Mouse (Mus musculus) midbrain, embryonic 15.5 days (tissue): ENCODE data around the gene Tubg2. TPM values are rescaled to one million over a fixed set of nuclear protein-coding genes. Genes with fewer than 3 reads are reported as not detected.

Experiments used
- ATAC-seq: fragments of 200-750 bp; cut with Nextera tagmentation; replicated peaks from 2 replicates; pipeline ENCODE4 v1.8.0; 2017; ENCODE audit warnings: moderate TSS enrichment
- H3K27ac ChIP-seq: fragments of 300-500 bp; sonication (generic); 2 replicates; pipeline ENCODE4 v1.5.1; 2015; ENCODE audit warnings: mild to moderate bottlenecking, inconsistent platforms
- H3K27me3 ChIP-seq: fragments of 300-500 bp; sonication (generic); replicated peaks from 2 replicates; pipeline ENCODE4 v1.6.1; 2015; ENCODE audit warnings: inconsistent platforms
- H3K36me3 ChIP-seq: fragments of 300-500 bp; sonication (generic); replicated peaks from 2 replicates; pipeline ENCODE4 v1.6.1; 2015; ENCODE audit warnings: inconsistent platforms
- H3K4me1 ChIP-seq: fragments of 300-500 bp; sonication (generic); 2 replicates; pipeline ENCODE4 v1.6.1; 2015; ENCODE audit warnings: inconsistent platforms
- H3K4me2 ChIP-seq: fragments of 300-500 bp; sonication (generic); 2 replicates; pipeline ENCODE4 v1.6.1; 2015; ENCODE audit warnings: inconsistent platforms, mild to moderate bottlenecking, moderate library complexity
- H3K4me3 ChIP-seq: fragments of 300-500 bp; sonication (generic); 2 replicates; pipeline ENCODE4 v1.5.1; 2015; ENCODE audit warnings: mild to moderate bottlenecking, inconsistent platforms
- H3K9ac ChIP-seq: fragments of 300-500 bp; sonication (generic); 2 replicates; pipeline ENCODE4 v1.6.1; 2015; ENCODE audit warnings: mild to moderate bottlenecking, inconsistent platforms
- H3K9me3 ChIP-seq: fragments of 300-500 bp; sonication (generic); 2 replicates; pipeline ENCODE4 v1.6.1; 2016; ENCODE audit warnings: inconsistent platforms
- WGBS: fragments of 180-500 bp; shearing (Covaris S2); methylation state at CpG from one replicate; pipeline ENCODE4 v1.1.7; 2015; ENCODE audit warnings: mixed read lengths; 5-methylcytosine and 5-hydroxymethylcytosine counted together
- microRNA-seq: library from miRNA; unstranded; fragments of <30 nt; microRNA quantifications from one replicate; pipeline ENCODE4, GENCODE M21; 2016
- polyA plus RNA-seq: library from polyadenylated mRNA; unstranded; fragments of >200 nt; fragmentation: Nextera tagmentation; extraction: Ambion mirVana; gene quantifications from 2 replicates; pipeline ENCODE4 v1.2.1, GENCODE M21; 2015

The Tubg2 gene
- polyA plus RNA-seq, 1 experiment from 2014 or later = 62.7 TPM

DNA sequence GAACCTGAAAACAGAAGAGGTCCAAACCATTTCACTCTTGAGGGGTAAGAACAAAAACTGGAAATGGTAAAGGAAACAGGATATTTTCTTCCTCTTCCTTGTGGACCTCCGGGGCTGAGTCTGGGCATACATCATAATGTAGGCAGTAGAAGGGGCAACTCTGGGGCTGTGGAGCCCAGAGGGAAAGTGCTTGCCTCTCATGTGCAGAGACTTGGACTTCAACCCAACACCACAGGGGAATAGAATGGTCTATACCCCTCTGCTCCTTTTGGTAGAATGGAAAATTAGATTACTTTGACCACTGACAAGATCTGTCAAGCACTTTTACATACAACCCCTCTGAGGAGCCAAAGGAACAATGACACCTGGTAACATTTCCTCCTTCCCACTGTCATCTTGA, 39.4 kb downstream of the Tubg2 start:
- no peaks in the 10 kb centered on the region for H3K9me3 ChIP-seq
- no peak overlapping the region for H3K4me2 ChIP-seq
- no peaks in the 10 kb centered on the region for H3K27me3 ChIP-seq
- peaks cover 29% of the 10 kb centered on the region for H3K36me3 ChIP-seq
- H3K9ac ChIP-seq = no peak overlapping the region
- WGBS = 93% methylated on average over 1 of the region's 1 CpGs
- no peak for ATAC-seq
- peaks cover 7% of the 10 kb centered on the region for H3K4me1 ChIP-seq
- H3K27ac ChIP-seq = no peak overlapping the region
- no peak overlapping the region for H3K4me3 ChIP-seq

- no peak overlapping the region for H3K9ac ChIP-seq
- H3K4me3 ChIP-seq = no peak overlapping the region
- H3K4me2 ChIP-seq = no peak overlapping the region
- ATAC-seq = no peak
- H3K4me1 ChIP-seq = peaks cover 3% of the 10 kb centered on the region
- H3K27me3 ChIP-seq = no peaks in the 10 kb centered on the region
- 93% methylated on average over 8 of the region's 8 CpGs for WGBS
- H3K36me3 ChIP-seq = peaks cover 31% of the 10 kb centered on the region
- no peaks in the 10 kb centered on the region for H3K9me3 ChIP-seq
- no peak overlapping the region for H3K27ac ChIP-seq
These were observed 39.9 kb downstream of the Tubg2 start for GRCm38 (mm10) chr11:101195571-101195970.

- 92% methylated on average over 8 of the region's 8 CpGs for WGBS
- peaks cover 31% of the 10 kb centered on the region for H3K36me3 ChIP-seq
- H3K4me1 ChIP-seq = no peaks in the 10 kb centered on the region
- no peak overlapping the region for H3K27ac ChIP-seq
- ATAC-seq = no peak
- H3K9me3 ChIP-seq = no peaks in the 10 kb centered on the region
- no peak overlapping the region for H3K9ac ChIP-seq
- H3K4me2 ChIP-seq = no peak overlapping the region
- H3K4me3 ChIP-seq = no peak overlapping the region
- H3K27me3 ChIP-seq = no peaks in the 10 kb centered on the region
These were observed 40.5 kb downstream of the Tubg2 start for GRCm38 (mm10) chr11:101196175-101196574.

DNA sequence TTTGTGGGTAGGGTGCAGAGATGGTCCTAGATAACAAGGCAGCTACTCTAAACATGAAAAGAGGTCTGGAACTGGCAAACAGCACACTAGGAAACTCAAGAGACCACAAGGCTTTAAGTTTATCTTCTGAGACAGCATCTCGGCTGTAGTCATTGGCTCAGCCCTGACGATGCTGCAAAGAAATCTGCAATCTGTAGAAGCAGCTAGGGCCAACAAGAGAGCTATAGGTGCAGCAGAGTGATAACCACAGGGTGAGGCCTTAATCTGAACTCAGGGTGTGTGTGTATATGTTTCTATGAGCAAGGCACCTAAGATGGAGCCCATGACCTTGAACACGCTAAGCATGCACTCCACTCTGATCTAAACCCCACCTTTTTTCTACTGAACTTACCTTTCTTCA, 43.8 kb downstream of the Tubg2 start:
- H3K27me3 ChIP-seq = no peaks in the 10 kb centered on the region
- WGBS = 92% methylated on average over 3 of the region's 3 CpGs
- ATAC-seq = no peak
- H3K9me3 ChIP-seq = no peaks in the 10 kb centered on the region
- H3K4me3 ChIP-seq = no peak overlapping the region
- H3K4me1 ChIP-seq = no peaks in the 10 kb centered on the region
- no peak overlapping the region for H3K4me2 ChIP-seq
- no peak overlapping the region for H3K27ac ChIP-seq
- H3K9ac ChIP-seq = no peak overlapping the region
- peaks cover 39% of the 10 kb centered on the region for H3K36me3 ChIP-seq

GRCm38 (mm10) chr11:101200986-101201385, 45.3 kb downstream of the Tubg2 start:
- Histone ChIP-seq H3K4me3 (no peak overlapping the region), H3K36me3 (peaks cover 38% of the 10 kb centered on the region), H3K27ac (no peak overlapping the region), H3K4me1 (no peaks in the 10 kb centered on the region), H3K4me2 (no peak overlapping the region), H3K27me3 (no peaks in the 10 kb centered on the region), H3K9me3 (no peaks in the 10 kb centered on the region), H3K9ac (no peak overlapping the region)
- ATAC-seq = no peak
- WGBS = 22% methylated on average over 7 of the region's 7 CpGs

Small RNA genes lying within 50 kb of the gene (microRNA-seq; reads per million reads assigned to microRNA genes)
- gene Gm27626 = not detected

Other genes with a start within 250 kb of the Tubg2 start
- gene Stat3, start 216.4 kb upstream of the Tubg2 start, polyA plus RNA-seq = 35.8 and 37.9 TPM in 2 replicates
- gene Cavin1, start 185.0 kb upstream of the Tubg2 start, polyA plus RNA-seq = 47.9 and 50.8 TPM in 2 replicates
- 136 and 148 TPM in 2 replicates for gene Atp6v0a1, start 146.5 kb upstream of the Tubg2 start, polyA plus RNA-seq
- gene Naglu, start 85.9 kb upstream of the Tubg2 start, polyA plus RNA-seq = 13.7 and 15.5 TPM in 2 replicates
- 0.37 and 0.63 TPM in 2 replicates for gene Hsd17b1, start 77.5 kb upstream of the Tubg2 start, polyA plus RNA-seq
- gene Coasy, start 73.3 kb upstream of the Tubg2 start, polyA plus RNA-seq = 43.3 and 47.1 TPM in 2 replicates
- 103 and 107 TPM in 2 replicates for gene Mlx, start 68.6 kb upstream of the Tubg2 start, polyA plus RNA-seq
- 18.3 and 20.3 TPM in 2 replicates for gene Psmc3ip, start 60.5 kb upstream of the Tubg2 start, polyA plus RNA-seq
- gene Retreg3, start 36.0 kb upstream of the Tubg2 start, polyA plus RNA-seq = 28.4 and 29.2 TPM in 2 replicates
- 76.1 and 84.7 TPM in 2 replicates for gene Tubg1, start 36.0 kb upstream of the Tubg2 start, polyA plus RNA-seq
- 3.4 and 3.8 TPM in 2 replicates for gene Cntnap1, start 14.6 kb downstream of the Tubg2 start, polyA plus RNA-seq
- 8.5 and 9.9 TPM in 2 replicates for gene Plekhh3, start 15.4 kb downstream of the Tubg2 start, polyA plus RNA-seq
- gene Ccr10, start 19.5 kb downstream of the Tubg2 start, polyA plus RNA-seq = 0.31 and 0.36 TPM in 2 replicates
- 27.4 and 30.7 TPM in 2 replicates for gene Ezh1, start 70.6 kb downstream of the Tubg2 start, polyA plus RNA-seq
- 86.5 and 103 TPM in 2 replicates for gene Ramp2, start 90.1 kb downstream of the Tubg2 start, polyA plus RNA-seq
- 123 and 124 TPM in 2 replicates for gene Vps25, start 97.8 kb downstream of the Tubg2 start, polyA plus RNA-seq
- gene Wnk4, start 104.7 kb downstream of the Tubg2 start, polyA plus RNA-seq = 7.7 and 10.7 TPM in 2 replicates
- gene Cntd1, start 123.1 kb downstream of the Tubg2 start, polyA plus RNA-seq = 0.93 and 1.3 TPM in 2 replicates
- 202 and 204 TPM in 2 replicates for gene Coa3, start 123.2 kb downstream of the Tubg2 start, polyA plus RNA-seq
- gene Becn1, start 146.4 kb downstream of the Tubg2 start, polyA plus RNA-seq = 183 and 186 TPM in 2 replicates
- gene Psme3, start 160.3 kb downstream of the Tubg2 start, polyA plus RNA-seq = 115 and 120 TPM in 2 replicates
- gene Aoc2, start 169.2 kb downstream of the Tubg2 start, polyA plus RNA-seq = 2.2 and 2.9 TPM in 2 replicates
- 0.06 TPM in 1 of 2 replicates, not detected in the other for gene Aoc3, start 174.7 kb downstream of the Tubg2 start, polyA plus RNA-seq
- not detected in 2 replicates for gene G6pc, start 211.7 kb downstream of the Tubg2 start, polyA plus RNA-seq